Mouse (Mus musculus) fat pad, adult 2 months (tissue): ENCODE measurements around the gene Vgf.

Experiments used
- DNase-seq: peaks from one replicate; pipeline ENCODE4 v3.0.0-alpha.2; 2011; ENCODE audit warnings: low read depth, low spot score; ENCODE audit errors: extremely low read depth

Vgf gene

DNA sequence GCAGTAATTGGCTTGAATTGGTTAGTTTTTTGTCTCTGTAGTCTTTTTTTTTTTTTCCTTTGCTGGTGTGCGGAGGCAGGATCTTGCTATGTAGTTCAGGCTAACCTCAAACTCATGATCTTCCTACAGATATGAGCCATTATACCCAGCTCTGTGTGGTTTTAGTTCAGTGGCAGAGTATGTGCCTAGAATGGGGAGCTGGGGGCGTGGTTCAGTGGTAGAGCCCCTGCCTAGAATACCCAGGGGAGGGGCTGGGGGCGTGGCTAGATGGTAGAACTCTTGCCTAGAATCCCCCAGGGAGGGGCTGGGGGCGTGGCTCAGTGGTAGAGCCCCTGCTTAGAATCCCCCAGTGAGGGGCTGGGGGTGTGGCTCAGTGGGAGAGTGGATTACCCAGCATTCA, 42.5 kb downstream of the Vgf start:
- DNase-seq = no peak

DNA sequence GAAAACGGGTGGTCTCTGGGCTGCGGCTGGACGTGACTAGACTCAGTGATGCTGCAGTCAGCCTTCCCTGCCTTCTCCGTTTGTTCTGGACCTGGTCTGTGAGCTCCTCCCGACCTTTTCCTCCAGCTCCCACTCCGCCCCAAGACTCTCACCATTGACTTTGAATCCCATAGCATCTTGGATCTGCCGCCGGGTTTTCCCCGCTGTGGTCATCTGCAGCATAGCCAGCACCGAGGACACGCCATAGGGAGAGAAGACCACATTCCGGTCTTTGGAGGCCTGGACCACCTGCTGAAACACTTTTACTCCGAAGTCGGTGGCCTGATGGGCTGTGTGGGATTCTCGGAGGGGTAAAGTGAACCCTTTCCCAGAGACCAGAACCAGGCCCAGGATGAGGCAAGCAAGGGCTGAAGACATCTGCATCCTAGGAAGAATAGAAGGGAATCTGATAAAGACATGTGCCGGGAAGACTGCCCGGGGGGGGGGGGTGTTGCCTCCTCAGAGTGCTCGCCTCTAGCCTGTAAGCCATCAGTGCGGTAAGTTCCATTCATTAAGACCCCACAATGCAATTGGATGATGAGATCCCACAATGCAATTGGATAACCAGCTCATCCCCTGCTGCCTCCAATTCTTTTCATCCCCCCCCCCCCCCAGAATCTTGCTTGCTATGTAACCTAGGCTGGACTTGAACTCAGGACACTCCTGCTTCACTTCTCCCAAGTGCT, 44.9 kb downstream of the Vgf start:
- DNase-seq = no peak

DNA sequence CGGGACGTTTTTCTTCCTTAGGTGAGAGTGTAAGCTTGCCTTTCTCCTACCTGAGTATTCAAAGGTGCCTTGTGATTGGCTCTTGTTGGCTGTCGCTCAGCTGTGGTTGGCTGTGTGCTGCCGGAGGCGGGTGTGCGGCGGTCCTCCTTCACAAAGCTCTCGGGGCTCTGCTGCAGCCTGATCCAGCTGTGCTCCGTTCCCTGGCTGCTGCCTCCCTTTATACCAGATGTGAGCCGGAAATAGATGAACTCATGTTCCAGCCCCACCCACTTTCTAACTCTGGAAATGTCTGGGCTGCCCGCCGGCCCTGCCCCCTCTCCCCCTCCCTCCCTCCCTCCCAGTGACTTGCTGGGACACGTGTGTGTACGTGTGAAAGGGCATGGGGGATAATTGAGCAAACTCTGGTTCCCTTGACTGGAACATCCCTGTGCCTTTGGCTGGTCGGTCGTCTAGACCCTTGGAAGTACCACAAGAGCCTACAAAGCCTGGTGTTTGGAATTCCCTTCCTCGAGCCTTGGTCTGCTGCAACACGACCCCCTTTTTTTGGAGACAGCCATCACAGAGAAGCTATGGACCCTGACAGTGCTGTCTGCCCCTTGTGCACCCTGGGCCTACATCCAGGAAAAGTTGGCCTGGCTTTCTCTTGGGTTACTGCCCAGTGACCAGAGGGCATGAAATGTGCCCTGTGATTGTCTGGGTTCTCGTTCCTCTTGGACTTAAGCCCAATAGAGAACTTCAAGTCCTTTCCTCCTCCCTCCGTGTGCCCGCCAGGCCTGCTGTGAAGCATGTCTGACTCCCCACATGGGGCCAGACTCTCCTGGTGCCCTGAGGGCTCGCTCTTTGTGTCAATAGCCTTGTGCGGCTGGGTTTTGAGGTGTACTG, 46.1 kb downstream of the Vgf start, which contains the start of gene Serpine1:
Serpine1 (minus strand) TSS at position 190 of the 882 bp plus-strand sequence.
- DNase-seq = peak; percentile 69

DNA sequence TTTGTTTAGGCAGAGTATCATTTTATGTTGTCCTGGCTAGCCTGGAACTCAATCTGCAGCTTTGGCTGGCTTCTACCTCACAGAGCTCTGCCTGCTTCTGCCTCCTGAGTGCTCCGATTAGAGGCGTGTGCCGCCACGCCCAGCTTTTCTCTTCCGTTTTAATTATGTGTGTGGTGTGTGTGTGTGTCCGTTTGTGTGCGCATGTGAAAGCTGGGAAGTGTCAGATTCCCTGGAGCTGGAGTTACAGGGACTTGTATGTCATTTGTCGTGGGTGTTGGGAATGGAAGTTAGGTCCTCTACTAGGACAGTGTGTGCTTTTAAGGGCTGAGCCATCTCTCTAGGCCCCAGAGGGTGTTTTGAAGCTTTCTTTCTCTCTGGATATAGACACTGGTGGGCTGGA, 46.9 kb downstream of the Vgf start:
- DNase-seq = no peak

DNA sequence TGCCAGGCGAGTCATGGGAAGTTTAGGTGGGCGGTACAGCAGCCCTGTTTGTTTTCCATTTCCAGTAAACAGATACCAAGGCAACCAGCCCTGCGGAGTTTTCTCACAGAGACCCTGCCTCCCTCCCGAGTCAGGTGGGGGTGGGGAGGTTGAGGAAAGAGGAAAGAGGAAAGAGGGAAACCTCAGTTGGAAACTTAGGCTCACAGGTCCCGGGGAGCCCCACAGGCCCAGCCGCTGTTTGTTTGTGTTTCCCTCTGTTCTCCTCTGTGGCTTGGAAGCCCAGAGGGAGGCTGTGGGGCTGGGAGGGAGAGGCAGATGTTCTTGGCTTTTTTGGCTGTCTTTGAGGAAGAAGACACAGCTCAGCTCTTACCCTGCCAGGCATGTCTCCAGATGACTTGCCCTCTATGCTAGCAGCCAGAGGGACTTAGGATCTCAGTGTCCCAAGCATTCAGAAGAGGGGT, 48.0 kb downstream of the Vgf start:
- DNase-seq = no peak

DNA sequence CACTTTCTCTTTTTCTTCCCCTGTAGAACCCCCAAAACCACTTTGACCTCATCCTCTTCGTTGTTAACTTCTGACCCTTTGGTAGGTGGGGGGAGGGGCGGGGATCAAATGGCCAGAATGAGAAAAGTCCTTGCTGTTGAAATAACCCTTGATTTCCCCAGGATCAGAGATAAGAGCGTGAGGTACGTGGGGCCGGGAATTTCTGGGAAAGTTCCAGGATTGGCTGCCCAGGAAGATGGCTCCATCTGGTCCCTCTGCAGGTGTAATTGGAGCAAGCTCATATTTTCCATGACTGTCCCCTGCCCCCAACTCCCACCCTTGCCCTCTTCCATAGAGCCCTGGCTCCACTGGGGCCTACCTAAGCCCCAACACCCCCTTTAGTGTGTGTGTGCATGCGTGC, 49.5 kb downstream of the Vgf start:
- DNase-seq = no peak

DNA sequence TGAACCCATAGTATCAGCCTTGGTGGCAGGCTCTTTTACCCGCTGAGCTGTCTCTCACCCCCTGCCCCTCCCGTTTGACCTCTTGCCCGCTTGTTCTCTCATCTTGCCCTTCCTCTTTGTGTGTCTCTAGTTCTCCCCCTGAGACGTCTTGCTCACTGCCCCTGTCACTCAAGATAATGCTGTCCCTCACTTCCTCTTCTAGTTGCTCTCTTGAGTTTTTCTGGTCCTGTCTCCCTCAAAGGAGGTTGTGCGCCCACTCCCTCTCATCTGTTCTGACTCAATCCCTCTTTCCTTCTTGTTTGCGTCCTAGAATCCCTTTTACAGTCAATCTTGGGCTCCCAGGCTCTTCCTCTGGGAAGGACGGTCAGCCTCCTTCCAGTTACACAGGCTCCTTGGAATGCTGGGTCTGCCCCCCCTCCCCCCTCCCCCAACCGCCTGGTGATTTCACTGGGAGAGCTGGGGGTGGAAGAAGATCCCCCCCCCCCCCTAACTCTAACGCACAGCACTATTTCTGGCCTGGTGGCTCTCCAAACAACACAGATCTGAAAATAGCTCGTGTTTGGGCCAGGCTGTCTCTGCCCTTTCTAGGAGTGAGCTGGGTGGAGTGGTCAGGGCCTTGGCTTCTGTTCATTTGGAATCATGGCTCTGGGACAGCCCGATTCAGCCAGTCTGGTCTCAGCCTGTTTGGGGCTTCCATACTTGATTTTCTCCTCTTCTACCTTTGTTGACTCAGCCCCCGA, 50.2 kb downstream of the Vgf start:
- no peak for DNase-seq

DNA sequence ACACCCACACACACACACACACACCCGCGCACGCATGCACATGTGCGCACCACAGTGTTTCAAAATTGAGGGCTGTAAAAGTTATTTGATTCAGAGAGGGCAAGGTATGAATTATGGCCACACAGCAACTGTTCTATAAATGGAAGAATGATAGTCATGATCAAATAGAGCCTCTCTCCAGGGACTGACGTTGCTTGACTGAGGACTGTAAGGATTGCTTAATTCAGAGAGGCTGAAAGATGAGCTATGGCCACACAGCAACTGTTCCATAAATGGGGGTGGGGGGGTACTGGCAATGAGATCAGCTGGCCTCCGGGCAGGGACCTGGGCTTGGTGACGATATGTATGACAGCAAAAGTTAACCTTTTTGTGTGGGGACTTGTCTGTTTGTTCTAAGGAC, 51.0 kb downstream of the Vgf start:
- no peak for DNase-seq

DNA sequence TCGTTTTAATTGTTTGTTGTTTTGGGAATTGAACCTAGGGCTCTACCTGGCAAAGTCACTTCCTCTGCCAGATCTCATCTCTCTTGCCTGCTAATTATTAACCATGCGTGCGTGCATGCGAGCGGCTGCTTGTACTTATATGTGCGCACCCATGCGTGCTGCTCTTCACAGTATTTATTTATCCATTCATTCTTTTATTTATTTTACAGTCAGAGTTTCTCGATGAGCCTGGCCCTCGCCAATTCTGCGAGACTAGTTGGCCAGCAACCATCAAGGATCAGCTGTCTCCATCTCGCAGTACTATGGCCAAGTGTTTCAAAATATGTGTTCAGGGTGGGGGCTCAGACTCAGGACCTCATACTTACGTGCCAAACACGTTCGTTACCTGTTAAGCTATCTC, 51.8 kb downstream of the Vgf start:
- DNase-seq = no peak

DNA sequence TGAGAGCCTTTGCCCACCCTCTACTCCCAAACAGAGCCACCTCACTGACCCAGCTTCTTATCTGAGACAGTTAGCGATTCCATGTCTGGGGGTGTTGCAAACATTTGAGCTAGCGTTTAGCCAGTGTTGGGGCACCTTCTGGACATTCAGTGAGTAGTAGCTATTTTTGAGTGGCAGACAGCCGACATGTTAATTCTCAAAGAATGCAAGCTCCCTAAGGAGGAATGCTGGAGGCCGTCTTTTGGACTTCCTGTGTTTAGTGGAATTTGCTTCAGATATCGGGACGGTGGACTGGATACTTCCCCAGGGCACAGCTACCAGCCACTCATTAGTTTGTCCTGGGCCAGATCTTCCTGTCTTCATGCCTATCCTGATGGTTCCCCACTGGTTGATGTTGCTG, 52.4 kb downstream of the Vgf start:
- DNase-seq = no peak

DNA sequence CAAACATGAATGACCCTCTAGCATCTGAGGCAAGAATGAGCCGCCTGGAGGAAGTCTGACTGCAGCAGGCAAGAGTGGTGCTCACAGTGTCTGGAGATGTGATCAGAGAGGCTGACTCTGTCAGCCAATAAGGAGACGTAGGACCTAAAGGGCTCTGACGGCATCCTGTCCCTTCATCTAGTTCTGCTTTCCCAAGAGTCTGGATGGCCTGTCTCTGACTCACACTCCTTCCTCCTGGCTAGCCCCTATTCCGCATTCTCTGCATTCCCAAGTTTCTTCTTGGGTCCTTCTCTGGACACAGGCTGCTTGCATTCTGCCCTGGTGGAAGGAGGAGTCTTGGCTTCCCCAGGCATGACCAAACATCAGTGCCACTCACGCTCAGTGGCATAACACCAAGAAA, 53.7 kb downstream of the Vgf start:
- DNase-seq = no peak
